Mouse (Mus musculus): Measurements from ENCODE around the gene Cfap97d2. TPM values are rescaled to one million over a fixed set of nuclear protein-coding genes. Genes with fewer than 3 reads are reported as not detected.

The Cfap97d2 gene
- not detected in 2 replicates for total RNA-seq (2014; fragmentation: Nextera tagmentation)
- not detected in 2 replicates for total RNA-seq (2017)

GRCm38 (mm10) chr8:13705668-13706067 lies at the start of gene Cfap97d2:
TSS of gene Cfap97d2 (plus strand) at chr8:13705889.
- ATAC-seq (replicated peaks; ENCODE audit: low FRiP score, low TSS enrichment, poor library complexity, severe bottlenecking), result 0 out of 2 replicates have a peak, but pooled peaks have one; percentile 37

GRCm38 (mm10) chr8:13657479-13657878 lies 48.2 kb upstream of the Cfap97d2 start:
- no peak for ATAC-seq (replicated peaks; ENCODE audit: low FRiP score, low TSS enrichment, poor library complexity, severe bottlenecking)

GRCm38 (mm10) chr8:13660323-13660722 lies 45.4 kb upstream of the Cfap97d2 start:
- ATAC-seq (replicated peaks; ENCODE audit: low FRiP score, low TSS enrichment, poor library complexity, severe bottlenecking), result no peak

GRCm38 (mm10) chr8:13664711-13665210 lies 40.9 kb upstream of the Cfap97d2 start:
- ATAC-seq (replicated peaks; ENCODE audit: low FRiP score, low TSS enrichment, poor library complexity, severe bottlenecking), result no peak

- ATAC-seq (replicated peaks; ENCODE audit: low FRiP score, low TSS enrichment, poor library complexity, severe bottlenecking), result no peak
Measured at GRCm38 (mm10) chr8:13665538-13665937, 40.2 kb upstream of the Cfap97d2 start.

GRCm38 (mm10) chr8:13665944-13666343 lies 39.7 kb upstream of the Cfap97d2 start:
- peak; percentile 70 for ATAC-seq (replicated peaks; ENCODE audit: low FRiP score, low TSS enrichment, poor library complexity, severe bottlenecking)

GRCm38 (mm10) chr8:13667917-13668316 lies 37.8 kb upstream of the Cfap97d2 start:
- ATAC-seq (replicated peaks; ENCODE audit: low FRiP score, low TSS enrichment, poor library complexity, severe bottlenecking), result no peak

GRCm38 (mm10) chr8:13668367-13668766 lies 37.3 kb upstream of the Cfap97d2 start:
- ATAC-seq (replicated peaks; ENCODE audit: low FRiP score, low TSS enrichment, poor library complexity, severe bottlenecking), result no peak

GRCm38 (mm10) chr8:13670011-13670471 lies 35.6 kb upstream of the Cfap97d2 start:
- ATAC-seq (replicated peaks; ENCODE audit: low FRiP score, low TSS enrichment, poor library complexity, severe bottlenecking), result no peak

- peak; percentile 38; the same call in 1 of the 2 replicates for ATAC-seq (replicated peaks; ENCODE audit: low FRiP score, low TSS enrichment, poor library complexity, severe bottlenecking)
Measured at GRCm38 (mm10) chr8:13671246-13672003, 34.3 kb upstream of the Cfap97d2 start.

- no peak for ATAC-seq (replicated peaks; ENCODE audit: low FRiP score, low TSS enrichment, poor library complexity, severe bottlenecking)
Measured at GRCm38 (mm10) chr8:13673215-13673614, 32.5 kb upstream of the Cfap97d2 start.

- no peak for ATAC-seq (replicated peaks; ENCODE audit: low FRiP score, low TSS enrichment, poor library complexity, severe bottlenecking)
Measured at GRCm38 (mm10) chr8:13674294-13675010, 31.2 kb upstream of the Cfap97d2 start.

GRCm38 (mm10) chr8:13675121-13675520 lies 30.6 kb upstream of the Cfap97d2 start:
- ATAC-seq (replicated peaks; ENCODE audit: low FRiP score, low TSS enrichment, poor library complexity, severe bottlenecking), result no peak

GRCm38 (mm10) chr8:13675524-13675923 lies 30.2 kb upstream of the Cfap97d2 start:
- no peak for ATAC-seq (replicated peaks; ENCODE audit: low FRiP score, low TSS enrichment, poor library complexity, severe bottlenecking)

GRCm38 (mm10) chr8:13676302-13676700 lies 29.4 kb upstream of the Cfap97d2 start:
- ATAC-seq (replicated peaks; ENCODE audit: low FRiP score, low TSS enrichment, poor library complexity, severe bottlenecking), result 0 out of 2 replicates have a peak, but pooled peaks have one; percentile 19

- ATAC-seq (replicated peaks; ENCODE audit: low FRiP score, low TSS enrichment, poor library complexity, severe bottlenecking), result peak; percentile 7; the same call in 1 of the 2 replicates
Measured at GRCm38 (mm10) chr8:13676701-13677412, 28.8 kb upstream of the Cfap97d2 start.

- peak; percentile 90 for ATAC-seq (replicated peaks; ENCODE audit: low FRiP score, low TSS enrichment, poor library complexity, severe bottlenecking)
Measured at GRCm38 (mm10) chr8:13677413-13677883, 28.2 kb upstream of the Cfap97d2 start, which contains the start of gene Rasa3. TSS of gene Rasa3 (minus strand) at chr8:13677603.

- ATAC-seq (replicated peaks; ENCODE audit: low FRiP score, low TSS enrichment, poor library complexity, severe bottlenecking), result 0 out of 2 replicates have a peak, but pooled peaks have one; percentile 16
Measured at GRCm38 (mm10) chr8:13678182-13678581, 27.5 kb upstream of the Cfap97d2 start.

- no peak for ATAC-seq (replicated peaks; ENCODE audit: low FRiP score, low TSS enrichment, poor library complexity, severe bottlenecking)
Measured at GRCm38 (mm10) chr8:13684131-13684530, 21.6 kb upstream of the Cfap97d2 start.

All from megakaryocyte-erythroid progenitor cell, adult 5-6 weeks (primary cell).